Mouse (Mus musculus): ENCODE data around the gene Bach1. TPM values are rescaled to one million over a fixed set of nuclear protein-coding genes. Genes with fewer than 3 reads are reported as not detected.

The Bach1 gene
- polyA plus RNA-seq, 1 experiment from 2014 or later: 23.0 TPM

GRCm38 (mm10) chr16:87712986-87713693 is 14.4 kb downstream of the Bach1 start:
- H3K36me3 ChIP-seq (ENCODE audit: control insufficient read depth, insufficient read depth, low read length): no peaks in the 10 kb centered on the region
- 73% methylated on average over 18 of the region's 18 CpGs for WGBS
- no peaks in the 10 kb centered on the region for H3K27me3 ChIP-seq (ENCODE audit: control insufficient read depth, insufficient read depth, low read length)
- H3K9ac ChIP-seq (ENCODE audit: low read length): no peak overlapping the region
- H3K4me3 ChIP-seq (ENCODE audit: low read depth, low read length): no peak overlapping the region
- H3K27ac ChIP-seq (ENCODE audit: low read depth, low read length): no peak overlapping the region
- DNase-seq (ENCODE audit: low spot score) (no peak), ATAC-seq (ENCODE audit: insufficient read depth, low FRiP score, low TSS enrichment) (no peak)
- no peaks in the 10 kb centered on the region for H3K4me1 ChIP-seq (ENCODE audit: control insufficient read depth, insufficient read depth, low read length)
- H3K4me2 ChIP-seq (ENCODE audit: low read depth): no peak overlapping the region
- no peaks in the 10 kb centered on the region for H3K9me3 ChIP-seq (ENCODE audit: control insufficient read depth, low read length)

GRCm38 (mm10) chr16:87714550-87714949 is 15.8 kb downstream of the Bach1 start:
- ATAC-seq (ENCODE audit: insufficient read depth, low FRiP score, low TSS enrichment): no peak
- Histone ChIP-seq H3K4me3 (ENCODE audit: low read depth, low read length) (no peak overlapping the region), H3K36me3 (ENCODE audit: control insufficient read depth, insufficient read depth, low read length) (peaks cover 2% of the 10 kb centered on the region; the same call in 1 of the 2 replicates), H3K9ac (ENCODE audit: low read length) (no peak overlapping the region), H3K27me3 (ENCODE audit: control insufficient read depth, insufficient read depth, low read length) (no peaks in the 10 kb centered on the region), H3K9me3 (ENCODE audit: control insufficient read depth, low read length) (no peaks in the 10 kb centered on the region), H3K4me2 (ENCODE audit: low read depth) (no peak overlapping the region), H3K4me1 (ENCODE audit: control insufficient read depth, insufficient read depth, low read length) (no peaks in the 10 kb centered on the region), H3K27ac (ENCODE audit: low read depth, low read length) (no peak overlapping the region)
- WGBS: 93% methylated on average over 9 of the region's 9 CpGs
- DNase-seq (ENCODE audit: low spot score): no peak

GRCm38 (mm10) chr16:87715221-87715620 is 16.5 kb downstream of the Bach1 start:
- DNase-seq (ENCODE audit: low spot score): no peak
- WGBS: 92% methylated on average over 16 of the region's 16 CpGs
- no peak overlapping the region for H3K27ac ChIP-seq (ENCODE audit: low read depth, low read length)
- no peak overlapping the region for H3K4me3 ChIP-seq (ENCODE audit: low read depth, low read length)
- peaks cover 2% of the 10 kb centered on the region; the same call in 1 of the 2 replicates for H3K36me3 ChIP-seq (ENCODE audit: control insufficient read depth, insufficient read depth, low read length)
- no peaks in the 10 kb centered on the region for H3K9me3 ChIP-seq (ENCODE audit: control insufficient read depth, low read length)
- H3K9ac ChIP-seq (ENCODE audit: low read length): no peak overlapping the region
- ATAC-seq (ENCODE audit: insufficient read depth, low FRiP score, low TSS enrichment): no peak
- H3K27me3 ChIP-seq (ENCODE audit: control insufficient read depth, insufficient read depth, low read length): no peaks in the 10 kb centered on the region
- H3K4me1 ChIP-seq (ENCODE audit: control insufficient read depth, insufficient read depth, low read length): no peaks in the 10 kb centered on the region
- H3K4me2 ChIP-seq (ENCODE audit: low read depth): no peak overlapping the region

- Histone ChIP-seq H3K9ac (ENCODE audit: low read length) (no peak overlapping the region), H3K4me3 (ENCODE audit: low read depth, low read length) (no peak overlapping the region), H3K27ac (ENCODE audit: low read depth, low read length) (no peak overlapping the region), H3K27me3 (ENCODE audit: control insufficient read depth, insufficient read depth, low read length) (no peaks in the 10 kb centered on the region), H3K36me3 (ENCODE audit: control insufficient read depth, insufficient read depth, low read length) (peaks cover 5% of the 10 kb centered on the region), H3K4me1 (ENCODE audit: control insufficient read depth, insufficient read depth, low read length) (no peaks in the 10 kb centered on the region), H3K4me2 (ENCODE audit: low read depth) (no peak overlapping the region), H3K9me3 (ENCODE audit: control insufficient read depth, low read length) (no peaks in the 10 kb centered on the region)
- 79% methylated on average over 11 of the region's 11 CpGs for WGBS
- ATAC-seq (ENCODE audit: insufficient read depth, low FRiP score, low TSS enrichment) (no peak), DNase-seq (ENCODE audit: low spot score) (no peak)
These were observed 17.5 kb downstream of the Bach1 start for GRCm38 (mm10) chr16:87716269-87716668.

- no peak for DNase-seq (ENCODE audit: low spot score)
- H3K4me2 ChIP-seq (ENCODE audit: low read depth): no peak overlapping the region
- H3K4me1 ChIP-seq (ENCODE audit: control insufficient read depth, insufficient read depth, low read length): no peaks in the 10 kb centered on the region
- no peak overlapping the region for H3K4me3 ChIP-seq (ENCODE audit: low read depth, low read length)
- no peak overlapping the region for H3K9ac ChIP-seq (ENCODE audit: low read length)
- H3K27ac ChIP-seq (ENCODE audit: low read depth, low read length): no peak overlapping the region
- H3K27me3 ChIP-seq (ENCODE audit: control insufficient read depth, insufficient read depth, low read length): no peaks in the 10 kb centered on the region
- H3K9me3 ChIP-seq (ENCODE audit: control insufficient read depth, low read length): no peaks in the 10 kb centered on the region
- H3K36me3 ChIP-seq (ENCODE audit: control insufficient read depth, insufficient read depth, low read length): peaks cover 5% of the 10 kb centered on the region
- WGBS: 82% methylated on average over 5 of the region's 5 CpGs
- ATAC-seq (ENCODE audit: insufficient read depth, low FRiP score, low TSS enrichment): no peak
These were observed 18.4 kb downstream of the Bach1 start for GRCm38 (mm10) chr16:87717046-87717660.

GRCm38 (mm10) chr16:87719071-87719470 is 20.3 kb downstream of the Bach1 start:
- no peaks in the 10 kb centered on the region for H3K9me3 ChIP-seq (ENCODE audit: control insufficient read depth, low read length)
- no peak overlapping the region for H3K4me2 ChIP-seq (ENCODE audit: low read depth)
- no peak overlapping the region for H3K9ac ChIP-seq (ENCODE audit: low read length)
- no peak for DNase-seq (ENCODE audit: low spot score)
- H3K36me3 ChIP-seq (ENCODE audit: control insufficient read depth, insufficient read depth, low read length): peaks cover 9% of the 10 kb centered on the region
- no peak overlapping the region for H3K4me3 ChIP-seq (ENCODE audit: low read depth, low read length)
- WGBS: 93% methylated on average over 11 of the region's 11 CpGs
- no peak overlapping the region for H3K27ac ChIP-seq (ENCODE audit: low read depth, low read length)
- no peaks in the 10 kb centered on the region for H3K27me3 ChIP-seq (ENCODE audit: control insufficient read depth, insufficient read depth, low read length)
- no peaks in the 10 kb centered on the region for H3K4me1 ChIP-seq (ENCODE audit: control insufficient read depth, insufficient read depth, low read length)
- no peak for ATAC-seq (ENCODE audit: insufficient read depth, low FRiP score, low TSS enrichment)

GRCm38 (mm10) chr16:87719688-87720283 is 21.0 kb downstream of the Bach1 start:
- no peak for DNase-seq (ENCODE audit: low spot score)
- 93% methylated on average over 23 of the region's 23 CpGs for whole genome bisulfite sequencing
- Histone ChIP-seq H3K4me2 (ENCODE audit: low read depth) (no peak overlapping the region), H3K4me1 (ENCODE audit: control insufficient read depth, insufficient read depth, low read length) (no peaks in the 10 kb centered on the region), H3K36me3 (ENCODE audit: control insufficient read depth, insufficient read depth, low read length) (peaks cover 9% of the 10 kb centered on the region), H3K9ac (ENCODE audit: low read length) (no peak overlapping the region), H3K27me3 (ENCODE audit: control insufficient read depth, insufficient read depth, low read length) (no peaks in the 10 kb centered on the region), H3K27ac (ENCODE audit: low read depth, low read length) (no peak overlapping the region), H3K4me3 (ENCODE audit: low read depth, low read length) (no peak overlapping the region), H3K9me3 (ENCODE audit: control insufficient read depth, low read length) (no peaks in the 10 kb centered on the region)
- no peak for ATAC-seq (ENCODE audit: insufficient read depth, low FRiP score, low TSS enrichment)

GRCm38 (mm10) chr16:87720851-87721409 is 22.2 kb downstream of the Bach1 start:
- Histone ChIP-seq H3K9me3 (ENCODE audit: control insufficient read depth, low read length) (no peaks in the 10 kb centered on the region), H3K36me3 (ENCODE audit: control insufficient read depth, insufficient read depth, low read length) (peaks cover 11% of the 10 kb centered on the region), H3K4me2 (ENCODE audit: low read depth) (no peak overlapping the region), H3K9ac (ENCODE audit: low read length) (no peak overlapping the region), H3K4me3 (ENCODE audit: low read depth, low read length) (no peak overlapping the region), H3K27ac (ENCODE audit: low read depth, low read length) (no peak overlapping the region), H3K27me3 (ENCODE audit: control insufficient read depth, insufficient read depth, low read length) (no peaks in the 10 kb centered on the region), H3K4me1 (ENCODE audit: control insufficient read depth, insufficient read depth, low read length) (no peaks in the 10 kb centered on the region)
- DNase-seq (ENCODE audit: low spot score): no peak
- 95% methylated on average over 24 of the region's 24 CpGs for WGBS
- ATAC-seq (ENCODE audit: insufficient read depth, low FRiP score, low TSS enrichment): no peak

Data from neural tube, embryonic 11.5 days (tissue).